Mouse (Mus musculus): ENCODE results near the gene Sigmar1.
"Not testable (repeated sequence)": the region's sequence is repeated elsewhere in the genome, so short reads cannot be mapped to it uniquely, and the experiment has no call there.

Gene Sigmar1

GRCm38 (mm10) chr4:41708192-41708745 is 47.7 kb downstream of the Sigmar1 start:
- DNase-seq, result no peak

DNA sequence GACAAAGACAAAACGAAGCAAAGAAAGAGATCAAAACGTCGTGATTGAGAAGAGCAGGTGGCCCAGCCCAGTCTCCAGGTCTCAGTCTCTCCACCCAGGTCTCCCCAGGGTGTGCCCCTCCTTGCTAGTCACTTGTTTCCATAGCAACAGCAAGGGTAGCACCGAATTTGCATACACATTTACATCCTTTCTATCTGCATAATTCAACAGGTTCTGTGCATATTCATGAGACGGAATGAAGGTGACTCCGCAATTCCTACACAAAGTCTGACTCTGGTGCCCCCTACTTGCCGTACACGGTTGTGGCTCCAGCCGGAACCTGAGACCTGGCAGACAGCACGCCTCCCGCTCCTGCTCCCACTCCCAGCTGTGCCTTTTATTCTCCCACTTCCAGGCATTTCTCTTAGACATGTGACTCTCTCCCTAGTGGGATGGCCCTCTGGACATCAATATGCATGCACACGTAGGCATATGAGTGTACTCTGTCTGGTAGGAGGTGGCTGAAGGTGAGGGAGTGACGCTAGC is 48.9 kb downstream of the Sigmar1 start:
- peak; percentile 79 for DNase-seq

- no peak for DNase-seq
Observed at GRCm38 (mm10) chr4:41705922-41706754, 49.8 kb downstream of the Sigmar1 start.

- DNase-seq, result peak; percentile 51
Observed at GRCm38 (mm10) chr4:41704651-41705050, 51.3 kb downstream of the Sigmar1 start.

GRCm38 (mm10) chr4:41702226-41702625 is 53.7 kb downstream of the Sigmar1 start:
- DNase-seq, result not testable (repeated sequence)

GRCm38 (mm10) chr4:41700224-41700623 is 55.7 kb downstream of the Sigmar1 start:
- not testable (repeated sequence) for DNase-seq

GRCm38 (mm10) chr4:41699783-41700182 is 56.2 kb downstream of the Sigmar1 start, which contains the start of gene Il11ra1:
Il11ra1 (plus strand) TSS chr4:41699989.
- not testable (repeated sequence) for DNase-seq

GRCm38 (mm10) chr4:41698421-41699016 is 57.4 kb downstream of the Sigmar1 start:
- not testable (repeated sequence) for DNase-seq

GRCm38 (mm10) chr4:41696930-41697841 is 58.8 kb downstream of the Sigmar1 start, which contains the start of gene Cntfr:
Cntfr (minus strand) TSS chr4:41697089.
- DNase-seq, result peak; percentile 91

- not testable (repeated sequence) for DNase-seq
Observed at GRCm38 (mm10) chr4:41696452-41696851, 59.5 kb downstream of the Sigmar1 start.

DNA sequence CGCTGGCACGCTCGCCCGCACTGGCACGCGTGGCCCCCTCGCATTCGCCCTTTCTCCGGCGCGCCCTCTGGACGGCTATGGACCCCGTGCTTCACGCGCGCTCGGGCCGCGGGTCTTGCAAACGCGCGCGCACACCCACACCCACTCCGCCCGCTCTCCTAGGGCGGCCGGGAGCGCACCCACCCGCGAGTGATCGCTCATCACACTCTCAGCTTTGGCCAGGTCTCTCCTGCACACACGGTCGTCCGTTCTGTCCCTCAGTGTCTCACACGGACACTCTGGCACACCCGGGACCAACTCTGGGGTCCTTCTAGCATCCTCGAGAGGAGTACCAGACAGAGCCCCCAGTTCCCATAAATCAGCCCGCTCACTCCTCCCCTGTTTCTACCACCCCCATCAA is 60.2 kb downstream of the Sigmar1 start:
- DNase-seq, result not testable (repeated sequence)

GRCm38 (mm10) chr4:41693511-41693910 is 62.4 kb downstream of the Sigmar1 start:
- DNase-seq, result not testable (repeated sequence)

DNA sequence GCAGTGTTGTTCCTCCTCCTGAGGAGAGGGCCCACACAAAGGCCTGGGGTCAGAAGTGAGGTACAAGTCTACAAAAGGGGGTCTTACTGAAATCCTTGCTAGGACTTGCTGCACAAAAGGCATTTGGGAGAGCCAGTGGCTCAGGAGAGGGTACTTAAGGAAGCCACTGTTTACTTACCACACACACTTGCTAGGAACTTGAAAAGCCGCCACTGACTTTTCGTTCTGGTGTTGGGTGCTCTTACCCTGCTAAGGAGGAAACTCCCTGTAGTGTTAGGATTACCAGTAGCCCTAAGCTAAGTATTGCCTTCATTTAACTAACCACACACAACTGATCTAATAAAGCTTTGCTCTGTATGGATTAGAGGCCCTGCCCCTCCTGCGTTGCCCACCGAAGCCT is 65.9 kb downstream of the Sigmar1 start:
- not testable (repeated sequence) for DNase-seq

DNA sequence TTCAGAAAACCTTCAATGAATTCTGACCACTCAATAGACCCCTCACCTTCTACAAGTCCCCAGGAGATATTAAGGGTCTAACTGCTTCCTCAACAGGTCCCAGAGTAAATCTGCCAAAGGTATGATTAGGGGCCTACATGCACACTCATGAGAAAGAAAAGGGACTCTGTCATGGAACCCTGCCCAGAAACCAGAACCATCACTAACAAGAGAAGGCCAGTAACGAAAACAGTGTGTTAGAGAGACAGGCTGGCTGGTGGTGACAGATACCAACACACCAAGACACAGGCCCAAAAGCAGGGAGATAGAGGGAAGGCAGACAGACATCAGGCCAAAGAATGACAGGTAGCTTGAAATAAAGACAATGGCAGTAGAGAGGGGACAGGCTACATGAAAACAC is 67.4 kb downstream of the Sigmar1 start:
- DNase-seq, result not testable (repeated sequence)

All from kidney, postnatal 10 days (tissue).